Mouse (Mus musculus) gastrocnemius, postnatal 4 days (tissue): ENCODE results near the gene Gm36079. TPM values are rescaled to one million over a fixed set of nuclear protein-coding genes. Genes with fewer than 3 reads are reported as not detected.
"Not testable (repeated sequence)": the region's sequence is repeated elsewhere in the genome, so short reads cannot be mapped to it uniquely, and the experiment has no call there.

Source experiments
- DNase-seq, 2 experiments: peaks; one replicate each; pipeline ENCODE4 v3.0.0; 2021 to 2022; ENCODE audit warnings: low spot score in 2 of 2, mixed read lengths in 2 of 2
- total RNA-seq, 2 experiments: library from RNA; stranded (reverse); gene quantifications; 2 replicates each; pipeline ENCODE4 v1.2.3; 2021

The Gm36079 gene
- total RNA-seq, 2 experiments from 2014 or later = not detected

- DNase-seq = not testable (repeated sequence)
Observed at GRCm38 (mm10) chr13:120021477-120021876, 5.3 kb downstream of the Gm36079 start.

GRCm38 (mm10) chr13:120015348-120016007 lies 11.3 kb downstream of the Gm36079 start:
- not testable (repeated sequence) for DNase-seq

- DNase-seq = not testable (repeated sequence)
Observed at GRCm38 (mm10) chr13:120013962-120014361, 12.8 kb downstream of the Gm36079 start.

- not testable (repeated sequence) for DNase-seq
Observed at GRCm38 (mm10) chr13:120013544-120013943, 13.3 kb downstream of the Gm36079 start.

- not testable (repeated sequence) for DNase-seq
Observed at GRCm38 (mm10) chr13:120010068-120010467, 16.7 kb downstream of the Gm36079 start.

GRCm38 (mm10) chr13:119999215-119999614 lies 27.6 kb downstream of the Gm36079 start:
- DNase-seq = not testable (repeated sequence)

- DNase-seq = not testable (repeated sequence)
Observed at GRCm38 (mm10) chr13:119998442-119999086, 28.2 kb downstream of the Gm36079 start.

GRCm38 (mm10) chr13:119991917-119992496 lies 34.8 kb downstream of the Gm36079 start:
- DNase-seq = not testable (repeated sequence)

- not testable (repeated sequence) for DNase-seq
Observed at GRCm38 (mm10) chr13:119991264-119991663, 35.5 kb downstream of the Gm36079 start.

Other genes with a start within 250 kb of the Gm36079 start
- 10 to 100 TPM; 20.7 to 27.6 TPM for gene Zfp131, start 236.1 kb downstream of the Gm36079 start, total RNA-seq
- not detected for gene AF067063, start 196.8 kb downstream of the Gm36079 start, total RNA-seq
- gene D13Ertd608e, start 191.0 kb downstream of the Gm36079 start, total RNA-seq = not detected
- gene Tcstv1, start 132.2 kb downstream of the Gm36079 start, total RNA-seq = not detected
- not detected for gene Gm21761, start 97.7 kb downstream of the Gm36079 start, total RNA-seq
- not detected for gene B020031M17Rik, start 76.2 kb downstream of the Gm36079 start, total RNA-seq
- gene Gm21188, start 25.2 kb upstream of the Gm36079 start, total RNA-seq = under 1 TPM in 1 of 2 experiments, not detected in 1; 0.36 TPM
- gene Gm20767, start 113.2 kb upstream of the Gm36079 start, total RNA-seq = not detected
- not detected for gene Gm21818, start 145.4 kb upstream of the Gm36079 start, total RNA-seq
- not detected for gene Gm21762, start 188.9 kb upstream of the Gm36079 start, total RNA-seq
- not detected for gene Gm21731, start 212.1 kb upstream of the Gm36079 start, total RNA-seq
- not detected for gene AF067061, start 236.1 kb upstream of the Gm36079 start, total RNA-seq